Mouse (Mus musculus) gastrocnemius, adult 2 months (tissue): Measurements from ENCODE around the gene Ap4s1. TPM values are rescaled to one million over a fixed set of nuclear protein-coding genes. Genes with fewer than 3 reads are reported as not detected.
"Not testable (repeated sequence)": the region's sequence is repeated elsewhere in the genome, so short reads cannot be mapped to it uniquely, and the experiment has no call there.

Source experiments
- DNase-seq: peaks from one replicate; pipeline ENCODE4 v3.0.0; 2022
- H3K27ac ChIP-seq: fragments of 200-600 bp; 2 replicates; pipeline ENCODE4 v1.8.1; 2022; ENCODE audit warnings: mild to moderate bottlenecking
- H3K4me3 ChIP-seq: fragments of 200-600 bp; 2 replicates; pipeline ENCODE4 v1.8.1; 2022; ENCODE audit warnings: mild to moderate bottlenecking, moderate library complexity
- CTCF ChIP-seq: fragments of 200-600 bp; IDR thresholded peaks from 2 replicates; pipeline ENCODE4 v1.8.1; 2022; ENCODE audit warnings: antibody characterized with exemption, mild to moderate bottlenecking, moderate library complexity
- intact Hi-C: fragments of 180-260 bp; cut with DNase I; formaldehyde crosslinking; loops from one replicate; pipeline ENCODE4 v1.15.1; 2025
- total RNA-seq, 2 experiments: library from RNA; stranded (reverse); gene quantifications; 2 replicates each; pipeline ENCODE4 v1.2.3; 2021

The Ap4s1 gene
- total RNA-seq, 2 experiments from 2014 or later = 60.2 to 61.3 TPM

DNA sequence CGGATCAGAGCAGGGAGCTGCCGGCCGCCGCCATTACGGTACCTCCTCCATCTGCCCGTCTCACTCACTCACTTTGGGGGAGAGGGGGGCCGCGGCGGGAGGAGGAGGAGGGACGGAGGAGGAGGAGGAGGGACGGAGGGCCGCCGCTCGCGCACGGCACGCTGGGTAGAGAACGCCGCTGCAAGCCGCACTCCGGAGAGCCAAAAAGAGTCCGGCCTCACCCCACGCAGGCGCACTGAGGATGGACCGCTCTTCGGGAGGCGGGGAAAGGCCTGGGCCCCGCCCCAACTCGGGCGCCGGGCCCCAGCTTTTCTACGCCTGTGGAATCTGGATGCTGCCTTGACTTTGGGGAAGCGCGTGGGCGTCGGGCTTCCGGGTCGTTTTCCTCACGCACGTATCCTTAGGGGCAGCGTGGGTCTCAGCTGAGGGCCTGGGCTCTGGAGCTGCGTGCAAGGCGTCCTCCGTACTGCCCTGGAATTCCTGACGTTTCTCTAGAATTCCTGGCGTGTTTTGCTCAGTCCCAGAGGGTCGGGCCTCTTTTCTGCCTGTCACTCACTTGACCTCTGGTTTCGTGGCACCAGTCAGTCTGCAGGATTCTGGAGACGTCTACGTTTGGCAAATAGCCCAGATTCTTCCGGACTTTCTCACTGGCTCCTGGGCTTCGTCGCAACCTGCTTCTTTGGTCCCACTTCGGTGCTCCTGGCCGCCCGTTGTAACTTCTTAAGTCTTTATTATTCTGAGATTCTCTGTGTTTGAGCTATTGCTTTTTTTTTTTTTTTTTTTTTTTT, 1.2 kb downstream of the Ap4s1 start, which contains the start of gene Strn3:
Strn3 (minus strand) TSS at position 53 of the 788 bp plus-strand sequence.
- peak; percentile 99 for DNase-seq
- Histone ChIP-seq H3K27ac (peak within 1 kb of the TSS; percentile 99), H3K4me3 (peak within 1 kb of the TSS; percentile 84)
- intact Hi-C loops = loop anchor here (2.0 kb wide), 1 partner anchor 15 kb away; no protein-coding TSS in a partner anchor
- no peak for TF ChIP-seq CTCF

GRCm38 (mm10) chr12:51692870-51693269, 2.0 kb downstream of the Ap4s1 start:
- DNase-seq, intact Hi-C loops: not testable (repeated sequence)
- Histone ChIP-seq H3K27ac (peak overlapping the region; percentile 99), H3K4me3 (peak overlapping the region; percentile 84)

DNA sequence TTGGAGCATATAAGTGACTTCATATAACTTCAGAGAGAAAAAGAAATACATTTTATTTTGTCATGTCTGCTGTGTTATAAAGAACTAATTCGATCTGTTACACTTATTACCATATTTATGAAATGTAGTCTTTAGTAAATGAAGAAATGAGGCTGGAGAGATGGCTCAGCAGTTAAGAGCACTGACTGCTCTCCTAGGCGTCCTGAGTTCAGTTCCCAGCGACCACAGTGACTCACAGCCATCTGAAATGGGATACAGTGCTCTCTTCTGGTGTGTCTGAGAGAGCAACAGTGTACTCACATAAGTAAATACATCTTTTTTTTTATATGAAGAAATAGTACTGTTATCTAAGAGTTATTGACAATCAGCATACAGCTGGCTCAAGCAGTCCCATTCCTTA, 2.6 kb downstream of the Ap4s1 start:
- H3K27ac ChIP-seq = peak overlapping the region; percentile 99
- no peak for DNase-seq
- intact Hi-C loops = no loop called here
- H3K4me3 ChIP-seq = no peak overlapping the region
- no peak for TF ChIP-seq CTCF

DNA sequence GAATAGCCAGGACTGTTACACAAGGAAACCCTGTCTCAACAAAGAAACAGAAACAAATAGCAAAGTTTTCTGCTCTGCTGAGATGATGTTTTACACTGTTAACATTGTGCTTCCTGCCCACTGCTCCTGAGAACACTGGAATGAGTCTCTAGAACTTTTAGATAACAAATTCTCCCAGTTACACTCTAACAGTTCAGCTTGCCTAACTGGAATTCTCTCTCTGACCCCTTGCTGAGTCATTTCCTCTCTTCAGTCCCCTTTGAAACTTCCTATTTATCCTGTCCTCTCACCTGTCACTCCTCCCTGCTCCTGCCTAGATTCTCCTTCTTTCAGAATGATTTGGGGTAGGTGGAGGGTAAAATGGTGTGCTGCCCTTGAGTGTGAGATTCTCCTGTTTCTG, 3.3 kb downstream of the Ap4s1 start:
- DNase-seq = no peak
- TF ChIP-seq CTCF = no peak
- H3K4me3 ChIP-seq = no peak overlapping the region
- peak overlapping the region; percentile 99 for H3K27ac ChIP-seq
- intact Hi-C loops = no loop called here

DNA sequence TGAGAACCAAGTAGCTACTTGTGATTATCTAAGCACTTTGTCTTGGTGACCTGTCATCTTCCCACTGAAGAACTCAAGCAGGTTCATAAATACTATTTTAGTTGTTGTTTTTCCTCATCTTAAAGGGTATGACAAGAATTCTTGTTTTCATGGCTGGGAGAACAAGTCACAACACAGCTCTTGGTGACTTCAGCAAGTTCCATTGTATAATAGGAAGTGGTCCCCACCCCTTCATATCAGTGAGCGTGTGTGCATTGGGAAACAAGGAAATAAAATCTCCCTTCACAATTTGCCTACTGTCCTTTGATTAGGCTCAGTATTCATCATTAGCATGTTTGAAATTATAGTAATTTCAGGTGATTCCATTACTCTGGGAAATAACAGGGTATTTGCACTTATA, 4.1 kb downstream of the Ap4s1 start:
- no peak for TF ChIP-seq CTCF
- Histone ChIP-seq H3K4me3 (no peak overlapping the region), H3K27ac (peak overlapping the region; percentile 99)
- DNase-seq = no peak
- intact Hi-C loops = no loop called here

- no peak for DNase-seq
- Histone ChIP-seq H3K27ac (no peak overlapping the region), H3K4me3 (no peak overlapping the region)
- TF ChIP-seq CTCF = no peak
- intact Hi-C loops = no loop called here
These were observed 5.3 kb downstream of the Ap4s1 start for GRCm38 (mm10) chr12:51696157-51696556.

- no peak overlapping the region for H3K4me3 ChIP-seq
- intact Hi-C loops = no loop called here
- DNase-seq = no peak
- H3K27ac ChIP-seq = peak overlapping the region; percentile 48; the same call in 1 of the 2 replicates
- no peak for TF ChIP-seq CTCF
These were observed 9.0 kb downstream of the Ap4s1 start for GRCm38 (mm10) chr12:51699623-51700393.

DNA sequence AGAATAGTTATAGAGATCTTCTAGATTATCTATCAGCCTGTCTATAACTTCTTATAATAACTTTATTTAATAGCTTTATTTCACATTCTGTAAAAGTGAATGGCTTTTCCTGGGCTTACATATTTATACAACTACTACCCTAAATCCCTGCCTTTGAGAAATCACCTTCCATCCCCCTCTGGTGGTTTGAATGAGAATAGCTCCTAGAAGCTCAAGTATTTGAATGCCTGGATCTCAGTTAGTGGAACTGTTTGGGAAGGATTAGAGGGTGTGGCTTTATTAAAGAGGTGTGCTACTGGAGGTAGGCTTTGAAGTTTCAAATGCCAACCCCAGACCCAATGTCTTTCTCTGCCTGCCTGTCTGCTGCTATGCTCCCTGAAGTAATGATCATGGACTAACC, 10.9 kb downstream of the Ap4s1 start:
- Histone ChIP-seq H3K27ac (no peak overlapping the region), H3K4me3 (no peak overlapping the region)
- peak; percentile 24; the same call in 1 of the 2 replicates for TF ChIP-seq CTCF
- no peak for DNase-seq
- intact Hi-C loops = no loop called here

DNA sequence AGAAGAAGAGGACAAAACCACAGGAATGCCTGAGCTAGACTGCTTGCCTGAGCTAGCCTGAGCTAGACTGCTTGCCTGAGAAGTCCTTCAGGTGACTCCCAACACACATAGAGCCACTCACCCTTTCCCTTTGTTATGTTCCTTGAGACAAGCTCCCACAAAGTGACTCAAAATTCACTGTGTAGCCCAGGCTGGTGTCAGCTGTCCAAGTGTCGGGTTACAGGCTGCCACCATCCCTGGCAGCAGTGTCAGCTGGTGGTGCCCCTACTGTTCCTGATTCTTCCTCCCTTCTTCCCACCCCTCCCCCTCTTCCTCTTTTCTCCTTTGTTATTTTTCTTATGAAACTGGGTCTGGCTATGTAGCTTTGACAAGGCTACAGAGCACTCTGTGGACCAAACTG, 13.0 kb downstream of the Ap4s1 start:
- intact Hi-C loops = no loop called here
- Histone ChIP-seq H3K4me3 (no peak overlapping the region), H3K27ac (peak overlapping the region; percentile 48)
- DNase-seq = peak; percentile 39
- TF ChIP-seq CTCF = no peak

GRCm38 (mm10) chr12:51704572-51704971, 13.7 kb downstream of the Ap4s1 start:
- Histone ChIP-seq H3K4me3 (no peak overlapping the region), H3K27ac (peak overlapping the region; percentile 24)
- no peak for DNase-seq
- intact Hi-C loops = no loop called here
- no peak for TF ChIP-seq CTCF

- DNase-seq = no peak
- H3K27ac ChIP-seq = peak overlapping the region; percentile 17
- no peak overlapping the region for H3K4me3 ChIP-seq
- no peak for TF ChIP-seq CTCF
- intact Hi-C loops = no loop called here
These were observed 14.9 kb downstream of the Ap4s1 start for GRCm38 (mm10) chr12:51705778-51706177.

DNA sequence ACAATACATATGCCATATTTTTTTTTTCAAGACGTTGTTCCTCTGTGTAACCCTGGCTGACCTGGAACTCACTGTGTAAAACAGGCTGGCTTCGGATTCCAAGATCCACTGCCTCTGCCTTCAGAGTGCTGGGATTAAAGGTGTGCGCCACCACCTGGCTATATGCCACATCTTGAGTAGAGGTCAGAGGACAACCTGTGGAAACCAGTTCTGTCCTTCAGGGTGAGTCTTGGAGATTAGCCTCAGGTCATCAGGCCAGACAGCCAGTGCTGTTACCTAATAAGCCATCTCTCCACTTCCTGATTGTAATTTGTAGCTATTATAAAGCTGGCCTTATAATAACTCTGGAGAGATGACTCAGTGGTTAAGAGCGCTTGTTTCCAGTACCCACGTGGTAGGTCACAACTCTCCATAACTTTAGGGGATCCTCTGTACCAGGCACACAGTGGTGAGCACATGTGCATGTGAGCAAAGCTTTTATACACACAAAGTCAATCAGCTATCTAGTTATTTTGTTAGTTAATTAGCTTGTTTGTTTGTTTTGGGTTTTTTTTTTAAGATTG, 15.9 kb downstream of the Ap4s1 start:
- Histone ChIP-seq H3K27ac (peak overlapping the region; percentile 31; the same call in 1 of the 2 replicates), H3K4me3 (no peak overlapping the region)
- intact Hi-C loops = no loop called here
- no peak for TF ChIP-seq CTCF
- no peak for DNase-seq
